Mouse (Mus musculus): Measurements from ENCODE around the gene Mtrf1. TPM values are rescaled to one million over a fixed set of nuclear protein-coding genes. Genes with fewer than 3 reads are reported as not detected.
A peak's percentile ranks its signal among the peaks of the same experiment; 100 is the strongest.
"Not testable (repeated sequence)": the region's sequence is repeated elsewhere in the genome, so short reads cannot be mapped to it uniquely, and the experiment has no call there.

Mtrf1 gene
- total RNA-seq, 2 experiments from 2014 or later, result 4.6 to 13.7 TPM

GRCm38 (mm10) chr14:79444601-79445000 is 47.0 kb downstream of the Mtrf1 start:
- ATAC-seq (ENCODE audit: poor library complexity, severe bottlenecking), result no peak

- ATAC-seq (ENCODE audit: poor library complexity, severe bottlenecking), result peak; percentile 38; the same call in 1 of the 2 replicates
Measured at GRCm38 (mm10) chr14:79445055-79445620, 47.6 kb downstream of the Mtrf1 start.

- peak; percentile 97 for ATAC-seq (ENCODE audit: poor library complexity, severe bottlenecking)
Measured at GRCm38 (mm10) chr14:79451681-79452590, 54.4 kb downstream of the Mtrf1 start, which contains the start of gene Kbtbd6. Gene Kbtbd6, plus strand, starts transcription at chr14:79451835.

- ATAC-seq (ENCODE audit: poor library complexity, severe bottlenecking), result not testable (repeated sequence)
Measured at GRCm38 (mm10) chr14:79452591-79452934, 55.0 kb downstream of the Mtrf1 start.

GRCm38 (mm10) chr14:79460401-79460800 is 62.8 kb downstream of the Mtrf1 start:
- no peak for ATAC-seq (ENCODE audit: poor library complexity, severe bottlenecking)

- ATAC-seq (ENCODE audit: poor library complexity, severe bottlenecking), result peak; percentile 75
Measured at GRCm38 (mm10) chr14:79460988-79461387, 63.4 kb downstream of the Mtrf1 start.

- ATAC-seq (ENCODE audit: poor library complexity, severe bottlenecking), result 0 out of 2 replicates have a peak, but pooled peaks have one; percentile 21
Measured at GRCm38 (mm10) chr14:79465623-79466022, 68.1 kb downstream of the Mtrf1 start.

- ATAC-seq (ENCODE audit: poor library complexity, severe bottlenecking), result peak; percentile 54; the same call in 1 of the 2 replicates
Measured at GRCm38 (mm10) chr14:79467621-79468020, 70.0 kb downstream of the Mtrf1 start.

Other genes with a start within 250 kb of the Mtrf1 start
- not detected in 2 replicates for gene Zfp957, start 150.4 kb upstream of the Mtrf1 start, total RNA-seq (2015)
- gene Zfp957, start 150.4 kb upstream of the Mtrf1 start, total RNA-seq (2017), result not detected in 2 replicates
- gene Rgcc, start 96.1 kb upstream of the Mtrf1 start, total RNA-seq (2015), result 11.7 and 13.7 TPM in 2 replicates
- gene Rgcc, start 96.1 kb upstream of the Mtrf1 start, total RNA-seq (2017), result 12.4 and 12.8 TPM in 2 replicates
- gene Naa16, start 7.0 kb upstream of the Mtrf1 start, total RNA-seq (2015), result 41.7 and 51.0 TPM in 2 replicates
- gene Naa16, start 7.0 kb upstream of the Mtrf1 start, total RNA-seq (2017), result 30.3 and 44.1 TPM in 2 replicates
- 24.5 and 26.7 TPM in 2 replicates for gene Kbtbd7, start 28.7 kb downstream of the Mtrf1 start, total RNA-seq (2015)
- gene Kbtbd7, start 28.7 kb downstream of the Mtrf1 start, total RNA-seq (2017), result 20.5 and 23.0 TPM in 2 replicates
- 6.6 and 8.3 TPM in 2 replicates for gene Kbtbd6, start 54.1 kb downstream of the Mtrf1 start, total RNA-seq (2015)
- 7.4 and 8.0 TPM in 2 replicates for gene Kbtbd6, start 54.1 kb downstream of the Mtrf1 start, total RNA-seq (2017)
- gene Elf1, start 83.4 kb downstream of the Mtrf1 start, total RNA-seq (2015), result 66.4 and 69.3 TPM in 2 replicates
- gene Elf1, start 83.4 kb downstream of the Mtrf1 start, total RNA-seq (2017), result 138 and 142 TPM in 2 replicates
- 31.4 and 38.6 TPM in 2 replicates for gene Wbp4, start 83.7 kb downstream of the Mtrf1 start, total RNA-seq (2015)
- gene Wbp4, start 83.7 kb downstream of the Mtrf1 start, total RNA-seq (2017), result 72.6 and 75.8 TPM in 2 replicates
- gene Sugt1, start 189.9 kb downstream of the Mtrf1 start, total RNA-seq (2015), result 99.6 and 121 TPM in 2 replicates
- 145 and 165 TPM in 2 replicates for gene Sugt1, start 189.9 kb downstream of the Mtrf1 start, total RNA-seq (2017)

Measured in megakaryocyte, adult 5-6 weeks (primary cell).